Mouse (Mus musculus): ENCODE results near the gene Ect2. TPM values are rescaled to one million over a fixed set of nuclear protein-coding genes. Genes with fewer than 3 reads are reported as not detected.

Gene Ect2
- polyA plus RNA-seq, 1 experiment, result not detected

- WGBS, result 70% methylated on average over 11 of the region's 11 CpGs
- H3K27ac ChIP-seq (ENCODE audit: insufficient read depth, low read depth, low read length), result no peak overlapping the region
- no peaks in the 10 kb centered on the region for H3K4me1 ChIP-seq (ENCODE audit: control insufficient read depth, insufficient read depth, low read length)
- H3K4me3 ChIP-seq (ENCODE audit: insufficient read depth, low read depth, low read length), result no peak overlapping the region
- no peak for TF ChIP-seq POLR2A (IDR thresholded peaks at IDR 0.05; ENCODE audit: insufficient read depth, low read depth, low read length)
- no peak for TF ChIP-seq CTCF (IDR thresholded peaks at IDR 0.05; ENCODE audit: insufficient read depth, low read depth, low read length)
Measured at GRCm38 (mm10) chr3:27063399-27064260, 90.0 kb downstream of the Ect2 start.

- Histone ChIP-seq H3K4me1 (ENCODE audit: control insufficient read depth, insufficient read depth, low read length) (no peaks in the 10 kb centered on the region), H3K4me3 (ENCODE audit: insufficient read depth, low read depth, low read length) (no peak overlapping the region), H3K27ac (ENCODE audit: insufficient read depth, low read depth, low read length) (no peak overlapping the region)
- 79% methylated on average over 12 of the region's 12 CpGs for WGBS
- TF ChIP-seq POLR2A (IDR thresholded peaks at IDR 0.05; ENCODE audit: insufficient read depth, low read depth, low read length), result no peak
Measured at GRCm38 (mm10) chr3:27060441-27060840, 93.2 kb downstream of the Ect2 start.

- TF ChIP-seq CTCF (IDR thresholded peaks at IDR 0.05; ENCODE audit: insufficient read depth, low read depth, low read length), result no peak
- TF ChIP-seq POLR2A (IDR thresholded peaks at IDR 0.05; ENCODE audit: insufficient read depth, low read depth, low read length), result no peak
- Histone ChIP-seq H3K4me3 (ENCODE audit: insufficient read depth, low read depth, low read length) (no peak overlapping the region), H3K4me1 (ENCODE audit: control insufficient read depth, insufficient read depth, low read length) (no peaks in the 10 kb centered on the region), H3K27ac (ENCODE audit: insufficient read depth, low read depth, low read length) (no peak overlapping the region)
- WGBS, result 45% methylated on average over 12 of the region's 12 CpGs
Measured at GRCm38 (mm10) chr3:27059529-27060322, 94.0 kb downstream of the Ect2 start.

GRCm38 (mm10) chr3:27055471-27055870 is 98.2 kb downstream of the Ect2 start:
- Histone ChIP-seq H3K4me3 (ENCODE audit: insufficient read depth, low read depth, low read length) (no peak overlapping the region), H3K27ac (ENCODE audit: insufficient read depth, low read depth, low read length) (no peak overlapping the region), H3K4me1 (ENCODE audit: control insufficient read depth, insufficient read depth, low read length) (no peaks in the 10 kb centered on the region)
- no peak for TF ChIP-seq POLR2A (IDR thresholded peaks at IDR 0.05; ENCODE audit: insufficient read depth, low read depth, low read length)
- TF ChIP-seq CTCF (IDR thresholded peaks at IDR 0.05; ENCODE audit: insufficient read depth, low read depth, low read length), result no peak
- WGBS, result 95% methylated on average over 3 of the region's 3 CpGs

GRCm38 (mm10) chr3:27054766-27055165 is 98.9 kb downstream of the Ect2 start:
- Histone ChIP-seq H3K27ac (ENCODE audit: insufficient read depth, low read depth, low read length) (no peak overlapping the region), H3K4me3 (ENCODE audit: insufficient read depth, low read depth, low read length) (no peak overlapping the region), H3K4me1 (ENCODE audit: control insufficient read depth, insufficient read depth, low read length) (no peaks in the 10 kb centered on the region)
- TF ChIP-seq POLR2A (IDR thresholded peaks at IDR 0.05; ENCODE audit: insufficient read depth, low read depth, low read length) (no peak), CTCF (IDR thresholded peaks at IDR 0.05; ENCODE audit: insufficient read depth, low read depth, low read length) (no peak)
- WGBS, result 88% methylated on average over 2 of the region's 2 CpGs

Other genes with a start within 250 kb of the Ect2 start
- gene Nceh1, start 29.1 kb upstream of the Ect2 start, polyA plus RNA-seq (2012; ENCODE audit: insufficient read depth, insufficient read length, low replicate concordance, missing spikeins), result not detected in 2 replicates
- not detected in 2 replicates for gene Tnfsf10, start 163.2 kb upstream of the Ect2 start, polyA plus RNA-seq (2012; ENCODE audit: insufficient read depth, insufficient read length, low replicate concordance, missing spikeins)
- gene Ghsr, start 217.5 kb upstream of the Ect2 start, polyA plus RNA-seq (2012; ENCODE audit: insufficient read depth, insufficient read length, low replicate concordance, missing spikeins), result not detected in 2 replicates

All from olfactory bulb, adult 2 months (tissue).